Mouse (Mus musculus) bone marrow, adult 2 months (tissue): ENCODE measurements at regions not wholly inside any gene's neighbourhood (a gene's known extent, or its start where the extent isn't known, plus 50 kb on each side); places are given as distances from the start of the nearest gene placed in this dataset.

Experiments
- H3K27ac ChIP-seq: fragments of 200-500 bp; 2 replicates; pipeline ENCODE4 v1.5.1; 2012; ENCODE audit warnings: low read depth, mild to moderate bottlenecking, control low read depth, inconsistent platforms, low read length; ENCODE audit not compliant: control insufficient read depth, poor library complexity, insufficient read depth
- H3K4me1 ChIP-seq: fragments of 200-500 bp; 2 replicates; pipeline ENCODE4 v1.6.1; 2011; ENCODE audit warnings: low read length; ENCODE audit not compliant: control insufficient read depth, insufficient read depth
- H3K4me3 ChIP-seq: fragments of 200-500 bp; replicated peaks from 2 replicates; pipeline ENCODE3; 2011; ENCODE audit warnings: mild to moderate bottlenecking, low read depth, low read length, control low read depth; ENCODE audit not compliant: control insufficient read depth
- CTCF ChIP-seq: fragments of 200-500 bp; IDR thresholded peaks from 2 replicates; pipeline ENCODE4 v1.5.1; 2011; ENCODE audit warnings: low read length, control low read depth; ENCODE audit not compliant: control insufficient read depth, insufficient read depth
- POLR2A ChIP-seq: fragments of 200-500 bp; IDR thresholded peaks from 2 replicates; pipeline ENCODE4 v1.6.1; 2011; ENCODE audit warnings: low read depth, mild to moderate bottlenecking, control low read depth, low read length, borderline replicate concordance; ENCODE audit not compliant: control insufficient read depth
- WGBS: fragments of 180-500 bp; shearing (Covaris S2); methylation state at CpG from one replicate; pipeline ENCODE4 v1.1.7; 2018; 5-methylcytosine and 5-hydroxymethylcytosine counted together

DNA sequence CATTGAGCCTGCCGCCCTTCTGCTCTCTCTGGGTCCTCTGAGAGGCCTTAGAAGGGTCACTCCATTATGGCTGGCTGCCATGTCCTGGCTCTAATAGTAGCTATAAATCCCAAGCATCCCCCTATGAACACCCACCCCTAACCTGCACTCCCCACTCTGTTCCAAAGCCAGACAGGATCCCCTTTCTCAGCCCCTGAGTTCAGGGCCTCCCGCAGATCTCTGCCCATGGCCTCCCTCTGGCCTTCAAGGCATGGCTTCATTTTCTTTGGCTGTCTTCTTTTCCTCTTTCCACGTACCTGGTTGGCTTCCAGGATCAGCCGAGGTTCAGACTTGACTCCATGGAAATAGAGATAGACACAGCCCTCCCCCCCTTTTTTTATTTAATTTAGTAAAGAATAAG is 227.8 kb downstream of the Cyp26b1 start:
- H3K4me3 ChIP-seq = no peak overlapping the region
- no peak for TF ChIP-seq POLR2A
- TF ChIP-seq CTCF = no peak
- WGBS = 74% methylated on average over 4 of the region's 4 CpGs
- no peak overlapping the region for H3K27ac ChIP-seq
- no peaks in the 10 kb centered on the region for H3K4me1 ChIP-seq

DNA sequence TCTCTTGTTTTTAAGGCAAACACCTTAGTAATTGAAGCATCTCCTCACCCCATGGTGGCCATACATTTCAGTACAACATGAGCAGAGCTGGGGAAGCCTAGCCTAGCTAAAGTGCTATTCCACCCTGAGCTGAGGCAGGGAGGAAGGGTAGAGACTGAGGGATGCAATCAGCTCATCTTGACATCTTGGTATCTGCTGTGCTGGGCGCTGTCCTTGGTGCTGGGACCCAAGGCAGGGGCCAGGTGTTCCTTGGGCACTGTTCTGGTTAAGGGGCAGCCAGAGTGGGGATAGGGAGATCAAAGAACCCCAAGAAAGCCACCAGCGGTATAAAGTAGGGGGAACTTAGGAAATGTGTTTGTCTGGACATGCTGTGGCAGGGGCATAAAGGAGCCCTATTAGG is 228.7 kb downstream of the Cyp26b1 start:
- no peak overlapping the region for H3K4me3 ChIP-seq
- H3K27ac ChIP-seq = no peak overlapping the region
- no peaks in the 10 kb centered on the region for H3K4me1 ChIP-seq
- WGBS = 13% methylated on average over 2 of the region's 2 CpGs
- no peak for TF ChIP-seq CTCF
- no peak for TF ChIP-seq POLR2A

DNA sequence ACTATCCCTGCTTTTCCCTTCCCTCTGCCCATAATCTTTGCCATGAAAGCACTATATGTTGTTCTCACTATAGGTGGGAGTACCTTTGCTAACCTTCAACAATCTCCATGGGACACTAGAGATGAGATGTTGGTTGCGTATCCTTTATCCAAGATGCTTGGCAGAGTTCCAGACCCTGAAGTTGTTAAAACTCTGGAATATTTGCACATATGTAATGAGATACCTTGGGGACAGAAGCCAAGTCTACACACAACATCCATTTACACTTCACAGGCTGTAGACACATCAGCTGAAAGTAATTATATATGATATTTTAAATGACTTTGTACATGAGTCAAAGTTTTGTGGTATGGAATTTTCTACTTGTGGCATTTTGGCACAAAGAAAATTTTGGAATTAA is 231.4 kb downstream of the Cyp26b1 start:
- 92% methylated on average over 1 of the region's 1 CpGs for whole genome bisulfite sequencing
- H3K4me1 ChIP-seq = no peaks in the 10 kb centered on the region
- no peak overlapping the region for H3K4me3 ChIP-seq
- no peak for TF ChIP-seq POLR2A
- TF ChIP-seq CTCF = no peak
- no peak overlapping the region for H3K27ac ChIP-seq

DNA sequence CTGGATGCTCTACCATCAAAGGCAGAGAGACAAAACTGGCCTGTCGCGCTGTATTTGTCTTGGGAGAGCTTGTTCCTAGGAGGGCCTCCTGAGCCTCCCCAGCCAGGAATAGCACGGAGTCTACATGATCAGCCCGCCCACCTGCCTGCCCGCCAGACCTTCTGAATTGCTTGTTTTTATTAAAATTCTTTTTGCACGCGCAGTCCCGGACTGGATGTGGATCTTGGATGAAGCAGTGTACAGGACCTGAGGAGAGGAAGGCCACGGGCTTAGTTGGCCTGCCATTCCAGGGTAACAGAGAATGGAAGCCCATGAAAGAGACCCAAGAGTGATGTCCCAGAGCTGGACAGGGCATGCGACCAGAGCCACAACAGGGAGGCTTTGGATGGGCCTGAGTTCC is 235.8 kb downstream of the Cyp26b1 start:
- 90% methylated on average over 10 of the region's 10 CpGs for WGBS
- no peak overlapping the region for H3K4me3 ChIP-seq
- no peak overlapping the region for H3K27ac ChIP-seq
- TF ChIP-seq POLR2A = no peak
- no peak for TF ChIP-seq CTCF
- no peaks in the 10 kb centered on the region for H3K4me1 ChIP-seq

DNA sequence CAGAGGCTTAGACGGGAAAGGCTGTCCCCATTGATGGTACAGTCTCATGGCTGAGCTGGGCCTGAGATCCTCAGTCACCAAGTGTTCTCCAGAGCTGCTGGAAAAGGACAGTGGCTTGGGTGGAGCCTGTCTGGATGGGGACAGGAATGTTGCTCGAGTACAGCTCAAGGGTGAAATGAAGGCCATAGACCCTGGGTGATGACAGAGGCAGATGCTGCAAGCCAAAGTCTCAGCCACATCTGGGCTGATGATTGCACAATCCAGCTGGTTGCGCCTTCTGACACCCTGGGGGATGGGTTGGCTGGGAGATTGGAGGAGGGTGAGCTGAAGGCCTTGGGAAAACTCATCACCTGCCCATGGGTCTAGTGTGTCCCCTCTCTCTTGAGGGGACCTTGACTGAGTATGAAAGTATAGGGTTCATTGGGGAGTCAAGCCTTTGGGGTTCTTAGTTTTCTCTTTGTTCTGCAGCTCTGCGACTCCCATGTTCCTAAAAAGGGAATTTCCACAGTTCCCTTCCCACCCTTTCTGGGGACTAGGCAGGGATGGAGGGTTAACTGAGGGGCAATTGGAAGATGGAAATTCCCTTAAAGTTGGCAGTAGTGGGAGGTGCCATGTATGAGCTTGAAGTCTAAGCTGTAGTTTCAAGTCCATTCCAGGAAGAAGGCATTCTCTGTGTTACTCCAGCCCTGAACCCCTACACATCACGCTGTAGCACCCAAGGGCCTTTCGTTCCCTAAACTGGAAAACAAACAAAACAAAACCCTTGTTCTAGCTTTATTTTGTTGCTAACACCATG is 240.1 kb downstream of the Cyp26b1 start:
- WGBS = 75% methylated on average over 6 of the region's 6 CpGs
- Histone ChIP-seq H3K27ac (no peak overlapping the region), H3K4me3 (no peak overlapping the region), H3K4me1 (no peaks in the 10 kb centered on the region)
- TF ChIP-seq POLR2A (no peak), CTCF (no peak)

DNA sequence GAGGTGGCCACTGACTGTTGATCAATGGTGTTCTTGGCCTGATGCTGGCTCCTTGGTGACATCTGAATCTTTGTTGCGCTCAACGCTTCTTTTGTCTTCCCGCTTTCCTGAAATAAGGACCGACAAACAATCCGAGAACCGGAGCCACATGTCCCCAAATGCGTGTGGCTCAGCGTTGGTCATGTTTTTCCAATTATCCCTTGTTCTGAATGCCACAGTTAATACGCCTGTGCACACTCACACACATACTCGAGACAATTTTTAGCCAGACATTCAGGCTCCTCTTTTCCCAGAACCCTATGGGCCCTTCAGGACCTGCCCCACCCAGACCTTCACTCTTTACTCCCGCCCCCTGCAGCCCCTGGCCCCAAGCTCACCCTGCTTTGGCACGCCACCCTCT is 248.8 kb downstream of the Cyp26b1 start:
- no peak overlapping the region for H3K27ac ChIP-seq
- 87% methylated on average over 12 of the region's 12 CpGs for WGBS

DNA sequence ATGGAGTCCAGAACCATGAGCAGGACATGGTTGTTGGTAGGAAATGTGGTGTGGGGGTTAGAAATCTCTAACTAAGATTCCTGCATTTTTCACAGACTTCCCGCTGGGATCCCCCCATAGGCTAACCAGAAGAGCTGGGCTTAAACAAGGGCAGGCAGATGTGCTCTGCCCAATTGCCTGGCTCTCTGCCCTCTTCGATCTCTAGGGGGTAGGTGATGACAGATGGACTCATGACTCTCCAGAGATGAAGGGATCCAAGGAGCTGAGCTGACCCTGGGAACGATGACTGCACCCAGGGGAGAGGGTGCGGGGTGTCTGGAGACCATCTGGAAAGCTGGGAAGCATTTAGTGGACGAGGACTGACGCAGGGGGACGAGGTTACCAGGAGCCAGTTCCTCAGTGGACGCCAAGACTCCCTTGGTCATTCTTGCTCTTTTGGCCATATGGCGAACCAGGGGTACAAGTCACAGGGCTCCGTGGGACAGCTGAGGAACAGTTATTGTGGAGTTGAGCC is 260.0 kb downstream of the Cyp26b1 start:
- Histone ChIP-seq H3K27ac (no peak overlapping the region), H3K4me3 (no peak overlapping the region), H3K4me1 (no peaks in the 10 kb centered on the region; the same call in 1 of the 2 replicates)
- 82% methylated on average over 10 of the region's 10 CpGs for WGBS
- no peak for TF ChIP-seq CTCF
- TF ChIP-seq POLR2A = no peak

More for the DNA sequence above, 248.8 kb downstream of the Cyp26b1 start:
- Histone ChIP-seq H3K4me3 (no peak overlapping the region), H3K4me1 (no peaks in the 10 kb centered on the region)
- TF ChIP-seq CTCF = no peak
- TF ChIP-seq POLR2A = no peak

DNA sequence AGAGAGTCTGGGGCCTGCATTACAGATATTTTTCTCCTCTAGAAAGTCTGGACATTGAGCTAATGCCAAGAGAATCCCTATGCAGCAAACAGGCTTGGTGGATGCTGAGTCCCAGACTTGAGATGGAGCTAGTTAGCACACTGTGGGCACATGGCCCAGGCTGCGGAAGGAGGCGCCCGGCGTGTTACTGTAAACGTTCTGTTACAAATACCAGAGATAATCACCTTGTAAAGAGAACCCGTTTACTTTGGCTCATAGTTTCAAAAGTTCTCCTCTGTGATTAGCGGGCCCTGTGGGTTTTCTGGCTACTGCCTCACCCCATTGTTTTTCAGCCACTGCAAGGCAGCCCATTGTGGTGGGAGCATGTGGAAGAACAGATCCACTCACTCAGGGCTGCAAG is 264.6 kb downstream of the Cyp26b1 start:
- Histone ChIP-seq H3K27ac (no peak overlapping the region), H3K4me1 (no peaks in the 10 kb centered on the region; the same call in 1 of the 2 replicates), H3K4me3 (no peak overlapping the region)
- 58% methylated on average over 7 of the region's 7 CpGs for WGBS
- TF ChIP-seq POLR2A (no peak), CTCF (no peak)
